Mouse (Mus musculus) spleen, adult 2 months (tissue): ENCODE data around the gene Usp30. TPM values are rescaled to one million over a fixed set of nuclear protein-coding genes. Genes with fewer than 3 reads are reported as not detected.

ENCODE experiments used
- DNase-seq, 2 experiments: peaks; one replicate each; pipeline versions ENCODE4 v3.0.0 to v3.0.0-alpha.2; 2012 to 2021; ENCODE audit warnings: low spot score in 2 of 2, low read depth in 1 of 2
- H3K27ac ChIP-seq: fragments of 200-500 bp; 2 replicates; pipeline ENCODE4 v1.5.1; 2012; ENCODE audit warnings: low read length, inconsistent platforms; ENCODE audit not compliant: insufficient read depth
- H3K27me3 ChIP-seq: fragments of 200-500 bp; 2 replicates; pipeline ENCODE4 v1.6.1; 2012; ENCODE audit warnings: mild to moderate bottlenecking, moderate library complexity, low read length, inconsistent platforms; ENCODE audit not compliant: control insufficient read depth, insufficient read depth
- H3K36me3 ChIP-seq: fragments of 200-500 bp; 2 replicates; pipeline ENCODE4 v1.6.1; 2012; ENCODE audit warnings: mild to moderate bottlenecking, low read length, inconsistent platforms; ENCODE audit not compliant: control insufficient read depth, insufficient read depth
- H3K4me1 ChIP-seq: fragments of 200-500 bp; 2 replicates; pipeline ENCODE4 v1.6.1; 2011; ENCODE audit warnings: inconsistent platforms; ENCODE audit not compliant: control insufficient read depth, insufficient read depth, insufficient read length
- H3K4me3 ChIP-seq: fragments of 200-500 bp; 2 replicates; pipeline ENCODE4 v1.5.1; 2011; ENCODE audit warnings: mild to moderate bottlenecking, inconsistent platforms; ENCODE audit not compliant: insufficient read depth, insufficient read length; ENCODE audit errors: extremely low read depth
- CTCF ChIP-seq: fragments of 200-500 bp; IDR thresholded peaks from 2 replicates; pipeline ENCODE4 v1.5.1; 2011; ENCODE audit warnings: mild to moderate bottlenecking, inconsistent platforms; ENCODE audit not compliant: insufficient read depth, insufficient read length, insufficient replicate concordance; ENCODE audit errors: extremely low read depth
- POLR2A ChIP-seq: fragments of 200-500 bp; IDR thresholded peaks from 2 replicates; pipeline ENCODE4 v1.6.1; 2011; ENCODE audit warnings: low read depth, low read length, inconsistent platforms
- WGBS: fragments of 180-500 bp; shearing (Covaris S2); methylation state at CpG from one replicate; pipeline ENCODE4 v1.1.7; 2018; 5-methylcytosine and 5-hydroxymethylcytosine counted together
- polyA plus RNA-seq: library from polyadenylated mRNA; depleted of rRNA; stranded (reverse); fragments of >200 nt; gene quantifications from 2 replicates; pipeline ENCODE4 v1.2.3, GENCODE M21; 2012

Usp30 gene
- polyA plus RNA-seq, 1 experiment = 14.0 TPM

DNA sequence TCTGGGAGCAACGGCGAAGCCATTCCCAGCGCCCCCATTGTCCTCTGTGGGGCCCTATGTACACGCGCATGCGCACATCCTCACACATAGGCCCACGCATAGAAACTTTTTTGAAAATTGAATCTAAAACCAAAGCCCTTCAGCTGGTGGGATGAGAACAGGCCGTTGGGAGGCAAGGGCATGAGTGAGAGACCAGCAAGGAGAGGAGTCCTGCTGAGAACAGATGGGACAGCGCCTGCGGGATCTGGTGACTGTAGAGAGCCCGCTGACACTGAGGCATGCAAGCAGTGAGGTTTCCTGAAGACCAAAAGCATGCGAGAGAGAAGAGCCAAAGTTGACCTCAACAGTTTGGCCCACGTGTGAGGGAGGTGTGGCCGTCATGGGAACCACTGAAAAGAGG lies 20.2 kb downstream of the Usp30 start:
- WGBS = 83% methylated on average over 14 of the region's 14 CpGs
- H3K27me3 ChIP-seq = 0 out of 2 replicates have a peak, but pooled peaks cover 2% of the 10 kb centered on the region
- DNase-seq = no peak
- no peak overlapping the region for H3K27ac ChIP-seq
- H3K36me3 ChIP-seq = no peaks in the 10 kb centered on the region
- H3K4me3 ChIP-seq = no peak overlapping the region
- H3K4me1 ChIP-seq = no peaks in the 10 kb centered on the region
- no peak for TF ChIP-seq POLR2A
- TF ChIP-seq CTCF = no peak

DNA sequence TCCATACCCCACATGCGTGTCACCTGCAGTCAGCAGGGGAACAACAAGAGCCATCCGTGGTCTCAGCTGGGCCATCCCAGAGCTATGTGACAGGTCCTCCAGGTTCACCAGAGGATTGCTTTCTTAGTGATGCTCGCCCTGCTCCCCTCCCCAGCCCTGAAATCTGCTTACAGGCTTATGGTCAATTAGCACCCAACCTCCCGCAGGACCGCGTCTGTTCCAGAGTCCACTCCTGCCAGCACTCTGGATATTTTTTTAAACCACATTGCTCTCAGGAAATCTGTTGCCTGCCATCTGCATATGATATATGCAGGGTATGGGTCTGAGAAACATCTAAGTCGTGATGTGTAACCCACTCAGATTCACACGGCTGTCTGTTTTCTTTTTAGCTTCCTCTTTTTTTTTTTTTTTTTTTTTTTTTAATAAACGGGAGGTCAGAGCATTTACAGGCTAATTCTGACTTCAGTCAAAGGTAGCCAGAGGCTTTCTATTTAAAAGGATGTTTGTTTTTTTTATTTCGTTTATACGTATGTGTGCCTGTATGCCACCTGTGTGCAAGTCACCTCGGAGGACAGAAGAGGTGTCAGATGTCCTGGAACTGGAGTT lies 22.7 kb downstream of the Usp30 start:
- Histone ChIP-seq H3K27me3 (peaks cover 2% of the 10 kb centered on the region; the same call in 1 of the 2 replicates), H3K27ac (no peak overlapping the region), H3K4me1 (no peaks in the 10 kb centered on the region), H3K36me3 (no peaks in the 10 kb centered on the region), H3K4me3 (no peak overlapping the region)
- no peak for DNase-seq
- WGBS = 49% methylated on average over 12 of the region's 12 CpGs
- TF ChIP-seq CTCF = no peak
- TF ChIP-seq POLR2A = no peak

DNA sequence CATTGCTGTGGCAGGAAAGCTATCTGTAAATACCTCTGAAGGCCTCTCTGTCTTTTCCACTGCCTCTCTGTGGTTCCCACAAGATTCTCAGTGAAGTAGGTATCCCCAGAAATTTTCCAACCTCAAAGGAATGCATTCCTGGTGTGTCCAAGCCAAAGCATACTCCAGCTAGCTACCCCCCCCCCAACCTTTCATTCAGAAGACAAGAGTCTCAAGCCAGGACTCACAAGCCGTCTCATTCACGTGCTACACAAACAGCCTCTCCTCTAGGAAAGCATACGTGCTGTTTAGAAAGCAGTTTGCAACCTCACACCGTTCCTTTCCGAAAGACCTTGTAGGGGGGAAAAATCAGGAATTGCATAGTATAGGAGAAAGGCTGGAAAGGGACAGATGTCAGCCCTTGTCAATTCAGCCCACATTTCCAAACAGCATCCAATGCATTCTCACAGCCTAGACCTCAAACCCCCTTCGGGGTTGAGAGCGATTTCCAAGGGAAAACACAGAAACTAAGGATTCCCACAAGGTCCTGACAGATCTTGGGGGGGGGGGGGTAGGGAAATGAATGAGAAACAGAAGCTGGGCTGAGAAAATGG lies 25.3 kb downstream of the Usp30 start:
- 37% methylated on average over 7 of the region's 7 CpGs for WGBS
- Histone ChIP-seq H3K36me3 (no peaks in the 10 kb centered on the region), H3K27me3 (peaks cover 2% of the 10 kb centered on the region; the same call in 1 of the 2 replicates), H3K27ac (no peak overlapping the region), H3K4me1 (no peaks in the 10 kb centered on the region), H3K4me3 (no peak overlapping the region)
- DNase-seq = no peak
- TF ChIP-seq CTCF (no peak), POLR2A (no peak)

GRCm38 (mm10) chr5:114091057-114091807 lies 26.0 kb downstream of the Usp30 start, which contains the start of gene Svop:
TSS of gene Svop (minus strand) at chr5:114091570.
- Histone ChIP-seq H3K27ac (no peak within 1 kb of the TSS), H3K36me3 (no peaks in the 10 kb centered on the region), H3K4me1 (no peaks in the 10 kb centered on the region), H3K27me3 (peaks cover 2% of the 10 kb centered on the region; the same call in 1 of the 2 replicates), H3K4me3 (no peak within 1 kb of the TSS)
- 6% methylated on average over 39 of the region's 40 CpGs for WGBS
- peak in 1 of 2 experiments; percentile 16 for DNase-seq
- no peak for TF ChIP-seq CTCF
- no peak for TF ChIP-seq POLR2A

DNA sequence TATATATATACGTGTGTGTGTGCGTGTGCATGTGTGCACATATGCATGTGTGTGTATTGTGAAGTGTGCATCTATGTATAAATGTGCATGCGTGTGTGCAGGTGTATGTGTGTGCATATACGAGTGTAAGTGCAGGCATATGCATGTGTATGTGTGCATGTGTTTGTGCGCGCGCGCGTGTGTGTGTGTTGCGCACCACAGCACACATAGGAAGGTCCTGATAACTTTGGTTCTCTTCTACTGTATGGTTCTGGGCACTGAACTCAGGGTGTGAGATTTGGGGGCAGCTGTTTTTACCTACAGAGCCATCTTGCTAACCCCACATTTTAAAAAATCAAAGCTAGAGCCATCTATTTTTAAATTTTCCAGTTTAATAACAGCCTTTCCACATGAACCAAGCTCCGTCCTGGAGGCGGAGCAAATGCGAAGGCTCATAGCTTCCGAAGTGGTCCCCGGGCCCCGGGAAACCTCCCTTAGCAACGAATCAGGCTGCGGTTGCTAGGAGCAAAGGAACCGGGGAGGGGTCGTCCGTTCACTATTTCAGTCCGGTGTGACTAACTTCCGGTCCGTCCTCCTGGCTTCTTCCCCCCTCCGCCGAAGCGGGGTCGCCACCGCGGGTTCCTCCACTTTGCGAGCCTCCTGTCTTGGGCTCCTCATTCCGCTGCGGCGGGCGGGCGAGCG lies 34.6 kb downstream of the Usp30 start:
- peak; percentile 74 to 75 for DNase-seq
- no peak for TF ChIP-seq CTCF
- TF ChIP-seq POLR2A = no peak
- Histone ChIP-seq H3K4me3 (peak overlapping the region; percentile 59), H3K27me3 (no peaks in the 10 kb centered on the region), H3K4me1 (peaks cover 6% of the 10 kb centered on the region; the same call in 1 of the 2 replicates), H3K27ac (no peak overlapping the region), H3K36me3 (peaks cover 4% of the 10 kb centered on the region; the same call in 1 of the 2 replicates)
- WGBS = 10% methylated on average over 37 of the region's 37 CpGs

DNA sequence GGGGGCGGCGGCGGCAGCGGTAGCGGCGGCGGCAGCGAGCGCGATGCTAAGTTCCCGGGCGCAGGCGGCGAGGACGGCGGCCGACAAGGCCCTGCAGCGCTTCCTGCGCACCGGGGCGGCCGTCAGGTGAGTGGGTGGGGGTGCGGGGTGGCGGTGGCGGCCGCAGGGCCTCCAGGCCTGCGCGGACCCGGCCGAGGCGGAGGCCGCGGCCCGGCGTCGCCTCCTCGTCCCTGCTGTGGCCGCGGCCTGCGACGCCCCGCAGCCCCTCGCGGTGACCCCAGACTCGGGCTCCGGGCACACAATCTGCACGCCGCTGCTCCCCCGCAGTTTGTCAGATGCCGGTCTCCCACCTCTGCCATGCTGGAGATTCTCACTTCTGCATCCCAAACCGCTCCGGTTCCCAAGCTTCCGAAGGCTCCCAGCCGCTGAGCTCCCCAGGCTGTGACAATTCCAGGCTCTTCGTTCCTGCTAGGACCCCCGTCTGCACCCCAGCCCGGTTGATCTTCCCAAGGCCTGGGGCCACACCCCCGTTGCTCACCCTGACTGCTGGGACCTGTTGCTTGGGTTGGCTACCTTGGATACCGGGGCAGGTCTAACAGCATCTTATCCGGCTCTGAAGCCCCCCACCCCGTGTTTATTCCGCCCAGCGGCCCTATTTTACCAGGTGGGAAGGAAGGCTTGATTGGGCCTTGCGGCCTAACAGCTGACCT lies 35.3 kb downstream of the Usp30 start:
- DNase-seq = no peak
- peaks cover 6% of the 10 kb centered on the region; the same call in 1 of the 2 replicates for H3K4me1 ChIP-seq
- TF ChIP-seq CTCF (no peak), POLR2A (no peak)
- peak overlapping the region; percentile 59 for H3K4me3 ChIP-seq
- H3K27ac ChIP-seq = no peak overlapping the region
- 5% methylated on average over 62 of the region's 64 CpGs for WGBS
- peaks cover 4% of the 10 kb centered on the region; the same call in 1 of the 2 replicates for H3K36me3 ChIP-seq
- no peaks in the 10 kb centered on the region for H3K27me3 ChIP-seq
